Mouse (Mus musculus) left cerebral cortex, adult 11 months (tissue): Measurements from ENCODE around the gene Nrp1.

ENCODE experiments used
- DNase-seq: peaks from one replicate; pipeline ENCODE4 v3.0.0; 2022; ENCODE audit warnings: low spot score

Nrp1 gene

GRCm38 (mm10) chr8:128466681-128467430 is 108.5 kb downstream of the Nrp1 start:
- DNase-seq: no peak

DNA sequence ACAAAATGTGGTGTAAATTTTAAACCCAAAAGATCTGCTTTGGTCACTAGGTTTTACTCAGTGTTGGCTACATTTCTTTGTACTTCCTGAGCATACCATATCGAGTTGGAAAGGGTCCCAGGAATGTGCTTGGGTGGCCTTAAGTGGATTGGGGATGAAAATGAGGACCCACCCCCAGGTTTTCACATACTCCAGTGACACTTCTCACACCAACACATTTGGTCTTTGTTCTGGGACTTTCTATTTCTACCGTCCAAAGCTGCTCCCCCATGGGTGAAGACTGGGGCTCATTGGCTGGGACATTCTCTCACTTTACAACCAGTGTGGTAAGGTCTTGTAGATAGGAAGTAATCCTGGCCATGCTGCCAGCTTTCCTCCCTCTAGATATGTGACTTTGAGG is 111.7 kb downstream of the Nrp1 start:
- DNase-seq: no peak

DNA sequence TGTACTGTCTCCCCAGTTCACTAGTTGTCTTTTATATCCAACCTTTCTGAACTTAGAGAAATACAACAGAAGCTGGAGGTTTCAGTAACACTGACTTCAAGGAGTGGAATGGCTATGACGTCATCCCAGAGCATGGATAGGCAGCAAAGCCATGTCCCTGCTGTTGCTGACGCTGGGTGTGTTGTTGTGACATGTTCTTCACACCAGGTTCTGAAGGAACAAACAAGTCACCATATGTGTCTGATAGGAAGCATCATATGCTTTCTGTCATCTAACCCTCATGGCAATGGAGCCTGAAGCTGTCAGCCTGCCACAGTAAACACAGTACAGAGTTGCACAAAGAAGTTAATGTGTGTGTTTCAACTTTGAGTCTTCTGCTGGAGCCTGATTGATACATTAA is 112.8 kb downstream of the Nrp1 start:
- DNase-seq: no peak

DNA sequence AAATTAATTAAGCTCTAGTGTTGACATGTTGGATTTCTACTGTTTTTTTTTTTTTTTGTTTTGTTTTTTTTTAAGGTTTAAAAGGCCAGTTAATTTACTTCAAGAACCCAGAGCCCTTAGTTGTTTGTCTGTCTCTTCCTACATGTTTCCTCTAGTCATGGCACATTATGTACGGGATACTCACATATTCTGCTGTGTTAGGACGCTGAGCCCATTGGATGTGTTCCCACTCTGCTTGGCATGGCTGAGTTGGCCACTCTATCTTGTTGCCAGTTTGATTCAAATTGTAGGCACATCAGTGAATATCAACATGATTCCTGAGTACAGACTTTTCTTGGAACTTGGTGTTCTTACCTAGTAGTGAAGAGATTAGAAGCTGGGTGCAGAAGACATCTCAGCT is 114.5 kb downstream of the Nrp1 start:
- no peak for DNase-seq

DNA sequence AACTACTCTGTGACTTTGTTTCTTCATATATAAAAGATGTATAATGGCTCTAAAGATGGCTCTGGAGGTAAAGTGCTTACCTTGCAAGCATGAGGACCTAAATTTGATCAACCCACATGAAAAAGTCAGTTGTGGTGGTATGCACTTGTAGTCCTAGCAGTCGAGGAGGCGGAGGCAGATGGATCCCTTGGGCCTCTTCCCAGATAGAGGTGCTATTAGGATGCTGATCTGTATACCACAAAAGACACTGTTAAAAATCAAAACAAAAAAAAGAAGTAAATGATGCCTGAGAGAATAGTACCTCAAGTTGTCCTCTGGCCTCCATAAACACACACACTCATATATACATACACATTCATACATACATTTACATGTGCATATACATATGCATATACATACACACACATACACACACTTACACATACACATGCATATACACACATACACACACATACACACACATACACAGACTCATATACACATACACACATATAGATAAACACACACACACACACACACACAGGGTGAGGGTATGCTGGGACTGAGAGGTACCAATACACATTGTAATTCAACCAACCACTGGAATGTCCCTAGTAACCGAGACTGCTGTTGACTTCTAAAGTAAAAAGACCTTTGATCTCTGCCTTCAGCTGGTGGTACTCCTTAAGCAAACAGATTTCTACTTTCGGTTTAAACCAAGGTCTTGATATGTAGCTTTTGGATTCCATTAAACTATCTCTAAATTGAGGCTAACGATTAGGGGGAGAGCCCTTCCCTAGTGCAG is 115.2 kb downstream of the Nrp1 start:
- DNase-seq: no peak

DNA sequence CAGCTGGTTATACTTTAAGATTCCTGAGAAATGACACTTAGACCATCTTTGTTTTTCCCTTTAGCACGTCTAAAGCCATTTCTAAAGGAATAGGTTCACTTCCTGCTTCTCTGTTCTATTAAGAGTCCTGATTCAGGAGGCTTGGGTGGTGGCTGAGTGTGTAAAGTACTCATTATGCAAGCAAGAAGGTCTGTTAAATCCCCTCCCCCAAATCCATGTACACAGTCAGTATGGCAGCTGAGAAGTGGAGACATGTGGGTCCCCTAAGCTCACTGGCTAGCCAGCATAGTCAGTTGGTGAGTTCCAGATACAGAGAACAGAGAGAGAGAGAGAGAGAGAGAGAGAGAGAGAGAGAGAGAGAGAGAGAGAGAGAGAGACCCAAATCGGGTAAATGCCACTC is 116.2 kb downstream of the Nrp1 start:
- DNase-seq: no peak

GRCm38 (mm10) chr8:128476206-128476605 is 117.8 kb downstream of the Nrp1 start:
- DNase-seq: no peak

- DNase-seq: no peak
Observed at GRCm38 (mm10) chr8:128478017-128478416, 119.6 kb downstream of the Nrp1 start.

- no peak for DNase-seq
Observed at GRCm38 (mm10) chr8:128479309-128480013, 121.1 kb downstream of the Nrp1 start.

DNA sequence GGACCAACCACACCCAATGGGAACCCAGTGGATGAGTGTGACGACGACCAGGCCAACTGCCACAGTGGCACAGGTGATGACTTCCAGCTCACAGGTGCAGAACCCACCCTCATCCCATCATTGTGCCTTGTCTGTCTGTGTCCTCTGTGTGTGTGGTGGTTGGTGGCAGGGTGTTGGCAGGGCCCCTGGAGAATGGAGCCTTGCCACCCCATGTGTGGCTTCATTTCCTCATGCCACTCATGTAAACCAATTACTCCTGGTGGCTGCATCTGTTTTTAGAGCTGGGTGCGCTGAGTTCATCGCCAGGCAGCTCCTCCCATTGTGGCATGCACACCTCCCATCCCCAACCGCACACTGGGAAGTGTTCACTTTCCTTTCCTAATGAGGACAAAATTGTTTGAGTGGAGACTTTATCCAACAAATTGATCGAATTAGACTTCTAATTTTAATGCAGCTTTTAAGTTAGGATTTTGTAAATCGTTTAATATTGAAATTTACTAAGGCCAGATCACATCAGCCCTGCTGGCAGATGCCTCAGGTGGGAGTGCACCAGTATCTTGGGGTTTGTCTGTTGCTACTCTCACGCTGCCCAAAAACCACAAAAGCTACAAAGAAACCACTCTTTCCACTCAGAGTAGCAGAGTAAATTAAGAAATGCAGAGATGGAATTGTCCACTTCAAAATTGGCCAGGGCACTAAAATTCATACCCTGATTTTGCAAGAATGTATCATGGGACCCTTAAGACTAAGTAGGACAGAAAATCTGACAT is 122.7 kb downstream of the Nrp1 start:
- no peak for DNase-seq

GRCm38 (mm10) chr8:128483344-128483743 is 124.9 kb downstream of the Nrp1 start:
- DNase-seq: no peak

GRCm38 (mm10) chr8:128484720-128485124 is 126.3 kb downstream of the Nrp1 start:
- DNase-seq: no peak

- no peak for DNase-seq
Observed at GRCm38 (mm10) chr8:128486043-128486442, 127.6 kb downstream of the Nrp1 start.

DNA sequence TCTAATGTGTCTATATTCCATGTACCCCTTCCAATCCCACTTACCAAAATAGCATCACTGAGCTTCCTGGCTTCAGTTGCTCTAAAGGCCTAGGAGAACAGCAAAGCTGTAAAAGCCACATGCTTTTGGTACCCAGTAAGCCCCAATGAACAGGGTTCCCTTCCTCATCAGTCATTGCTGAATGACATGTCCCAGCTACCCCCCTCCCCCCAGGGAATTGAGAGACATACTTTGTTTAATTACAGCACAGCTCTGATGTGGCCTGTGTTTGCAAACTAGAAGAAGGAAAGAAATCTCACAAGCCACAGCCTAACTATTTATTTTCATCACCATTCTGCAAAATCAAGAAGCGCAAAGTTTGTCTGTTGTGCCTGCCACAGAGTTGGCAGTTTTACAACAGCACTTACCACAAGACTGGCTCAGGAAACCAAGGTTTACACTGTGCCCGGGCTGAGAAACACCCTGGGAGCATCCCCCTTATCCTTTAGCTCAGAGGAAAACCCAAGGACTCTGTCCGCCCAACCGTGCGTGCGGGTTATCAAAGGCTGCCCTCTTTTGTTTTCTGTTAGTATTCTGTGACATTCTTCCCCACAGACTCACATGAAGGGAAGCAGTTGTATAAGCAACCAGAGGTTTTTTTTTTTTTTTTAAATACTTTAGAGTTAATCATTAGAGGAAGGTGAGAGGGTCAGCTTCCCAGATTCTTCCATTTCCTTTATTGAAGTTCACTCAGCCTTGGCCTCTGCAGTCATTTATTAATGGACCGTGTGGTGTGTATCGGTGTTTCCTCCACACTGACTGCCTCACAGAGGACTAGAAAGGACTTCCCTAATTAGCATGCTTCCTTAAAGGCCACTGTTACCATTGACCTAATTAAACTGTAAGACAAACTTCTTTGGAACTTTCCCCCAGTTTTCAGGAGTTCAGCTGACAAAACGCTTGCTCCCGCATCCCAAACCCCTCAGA is 129.8 kb downstream of the Nrp1 start:
- no peak for DNase-seq

GRCm38 (mm10) chr8:128489351-128489750 is 130.9 kb downstream of the Nrp1 start:
- no peak for DNase-seq

DNA sequence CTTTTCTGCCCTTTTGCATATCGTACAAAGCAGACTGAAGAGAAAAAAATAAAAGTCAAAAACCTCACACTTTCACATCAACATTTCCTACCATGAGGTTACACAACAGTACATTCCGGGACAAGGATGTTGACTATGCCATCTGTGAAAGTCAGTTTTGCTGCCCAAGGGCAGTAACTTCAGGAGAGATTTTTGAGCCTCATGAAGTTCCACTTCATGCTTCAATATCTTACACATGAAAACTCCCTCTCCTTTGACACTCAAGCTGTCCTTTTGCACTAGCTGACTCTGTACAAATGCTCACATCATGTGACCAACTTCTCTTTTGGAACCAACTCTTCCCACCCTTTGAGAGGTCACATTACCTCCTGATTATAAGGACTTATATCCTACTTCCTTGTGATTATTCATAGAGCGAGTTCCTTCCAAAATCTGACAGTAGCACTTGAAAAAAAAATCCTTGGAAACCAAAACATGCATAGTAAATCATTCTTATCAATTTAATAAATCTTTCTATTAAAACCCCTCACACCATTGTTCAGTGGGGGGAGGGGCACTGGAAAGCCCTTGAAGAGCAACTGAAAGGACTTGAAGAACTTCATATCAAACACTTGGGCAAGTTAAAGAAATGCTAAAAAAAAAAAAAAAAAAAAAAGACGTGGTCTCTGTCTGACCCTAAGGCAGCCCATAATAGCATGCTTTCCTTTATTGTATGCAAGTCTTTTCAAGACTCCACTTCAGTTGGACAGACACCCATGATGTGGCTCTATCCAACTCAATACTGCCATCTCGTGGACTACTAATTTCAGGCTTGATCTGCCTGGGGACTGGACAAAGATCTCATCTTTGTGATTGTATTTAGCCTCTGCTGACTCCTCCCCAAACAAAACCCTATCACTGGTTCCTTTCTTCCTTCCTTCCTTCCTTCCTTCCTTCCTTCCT is 133.0 kb downstream of the Nrp1 start:
- peak; percentile 64 for DNase-seq

DNA sequence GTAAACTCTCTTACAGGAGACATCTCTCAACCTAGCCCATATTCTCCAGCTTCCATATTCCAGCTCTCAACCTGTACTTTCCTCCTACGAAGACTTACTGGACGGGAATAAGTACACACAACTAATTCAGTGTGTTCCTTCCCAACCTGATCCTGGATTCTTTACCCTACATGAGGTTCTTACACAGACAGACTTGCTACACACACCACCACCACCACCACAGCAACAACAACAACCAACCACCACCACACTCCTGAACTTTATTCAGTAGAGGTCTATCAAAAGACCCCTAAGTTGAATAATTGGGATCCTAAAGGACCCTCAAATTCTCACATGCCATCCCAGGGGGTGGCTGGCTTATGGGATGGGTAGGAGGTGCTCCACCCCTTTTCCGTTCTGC is 135.4 kb downstream of the Nrp1 start:
- no peak for DNase-seq

DNA sequence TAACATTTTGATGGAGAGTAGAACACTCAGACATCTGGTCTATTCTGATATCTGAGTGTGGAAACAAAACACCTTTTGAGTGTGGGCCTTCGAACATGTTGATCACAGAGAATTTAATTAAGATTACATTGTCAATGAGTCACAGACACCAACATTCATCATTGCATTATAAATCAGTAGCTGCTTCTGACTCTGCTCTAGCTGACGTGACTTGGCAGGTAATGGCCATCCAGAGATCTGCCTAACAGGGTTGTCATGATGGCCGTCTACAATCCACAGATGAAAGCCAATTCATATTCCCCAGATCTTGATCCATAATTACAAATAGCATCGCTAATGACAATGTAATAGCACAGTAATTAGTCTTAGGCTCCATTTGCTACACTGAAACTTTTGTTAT is 140.4 kb downstream of the Nrp1 start:
- no peak for DNase-seq

DNA sequence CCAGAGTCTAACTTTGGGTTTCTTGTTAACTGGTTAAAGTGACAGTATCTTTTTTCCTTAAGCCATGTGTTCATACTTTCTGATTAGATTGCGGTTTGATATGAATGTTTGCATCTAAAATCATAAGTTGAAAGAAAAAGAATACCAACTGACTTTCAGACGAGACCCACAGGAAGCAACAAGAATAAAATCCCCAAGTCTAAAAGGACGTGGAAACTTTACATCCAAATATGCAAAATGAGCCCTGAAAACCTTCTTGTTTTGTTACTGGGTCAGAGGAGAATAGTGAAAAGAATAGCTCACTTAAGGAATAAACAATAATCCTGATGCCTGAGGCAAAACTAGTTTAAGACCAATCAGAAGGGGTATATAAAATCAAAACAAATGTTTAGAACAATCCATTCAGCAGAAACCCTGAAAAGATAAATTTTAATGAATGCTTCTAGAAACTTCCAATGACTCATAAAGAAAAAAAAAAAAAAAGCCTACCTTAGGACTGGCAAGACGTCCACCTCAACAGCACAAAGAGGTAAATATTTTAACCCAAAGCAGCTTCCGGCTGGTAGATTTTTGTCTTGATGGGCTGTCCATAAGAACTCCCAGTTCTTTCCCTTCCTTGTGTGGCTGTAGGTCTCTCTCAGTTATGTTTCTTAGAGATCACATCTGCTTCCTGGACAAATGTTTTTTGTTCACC is 145.9 kb downstream of the Nrp1 start:
- DNase-seq: no peak
